Mouse (Mus musculus): ENCODE measurements around the gene Itpkc.

DNA sequence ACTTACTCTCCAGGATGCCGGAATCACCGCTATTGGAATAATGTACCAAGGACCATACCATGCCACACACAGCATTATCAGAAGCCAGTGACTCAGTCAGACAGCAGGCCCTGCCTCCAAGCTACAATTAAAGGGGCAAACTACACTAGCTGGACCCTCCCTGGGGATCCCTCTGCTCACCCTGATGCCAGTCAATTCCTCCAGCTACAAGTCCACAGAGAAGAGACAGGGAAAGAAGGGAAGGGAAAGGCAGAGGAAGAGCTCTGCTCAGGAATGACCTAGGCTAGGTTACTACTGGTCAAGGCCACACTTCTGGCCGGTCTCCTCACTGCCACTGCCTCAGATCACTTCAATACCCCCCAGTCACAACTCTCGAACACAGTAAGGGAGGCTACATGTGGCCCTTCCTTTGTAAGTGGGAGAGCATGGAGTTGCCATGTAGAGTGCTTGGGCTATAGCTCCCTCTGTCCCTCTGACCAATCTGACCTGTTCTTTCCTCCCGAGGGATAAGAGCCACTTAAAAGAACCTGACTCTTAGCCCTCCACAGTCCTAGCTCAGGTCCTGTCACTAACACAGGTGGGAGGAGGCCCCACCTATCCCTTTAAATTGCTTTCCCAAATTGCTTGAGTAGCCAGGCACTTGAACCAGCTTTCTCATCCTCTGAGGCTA, 65.5 kb downstream of the Itpkc start:
- TF ChIP-seq CTCF (conservative IDR thresholded peaks at IDR 0.05; ENCODE audit: insufficient read depth, insufficient read length, low read depth, low read length) (no peak), POLR2A (IDR thresholded peaks at IDR 0.05; ENCODE audit: low read depth, low read length) (no peak)

Measured in kidney, adult 2 months (tissue).